In the genomic region with DNA sequence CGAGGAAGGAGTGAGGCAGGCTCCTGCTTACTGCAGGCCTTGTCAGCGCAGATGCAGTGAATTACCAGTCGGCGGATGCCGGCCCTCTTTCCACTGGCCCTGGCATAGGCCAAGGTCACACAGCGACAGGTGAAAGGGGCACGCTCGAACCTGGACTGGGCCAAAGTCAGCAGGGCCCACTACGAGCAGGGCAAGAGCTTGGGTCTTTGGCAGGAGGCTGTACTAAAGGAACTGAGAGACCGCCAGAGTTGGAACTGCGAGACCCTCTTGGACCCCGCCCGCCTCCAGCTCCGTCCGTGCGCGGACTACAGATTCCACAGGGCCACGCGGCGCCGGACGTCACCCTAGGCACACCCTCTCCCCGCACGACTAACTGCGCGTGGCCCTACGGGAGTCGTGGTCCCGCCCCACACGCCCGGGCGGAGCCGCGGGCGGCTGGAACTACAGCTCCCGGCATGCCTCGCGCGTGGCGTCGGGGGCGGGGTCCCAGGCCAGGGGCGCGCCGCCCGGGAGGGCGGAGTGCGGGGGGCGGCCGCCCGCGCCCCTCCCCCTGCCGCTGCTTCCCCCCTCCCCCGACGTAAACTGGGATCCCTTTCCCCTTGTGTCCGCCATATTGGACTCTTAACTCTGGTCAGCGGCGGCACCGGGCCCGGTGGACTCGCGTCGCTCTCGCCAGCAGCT, we compare ENCODE assay signal across 7 mouse cellular contexts. TPM values are rescaled to one million over a fixed set of nuclear protein-coding genes. Genes with fewer than 3 reads are reported as not detected.
DNase-seq lines count a peak whose midpoint lies in the region; ATAC-seq lines count a peak whose summit lies in the region.

A gene (plus strand): TSS at position 593 of the 681 bp plus-strand sequence.

- DNase-seq in adrenal gland, adult 2 months, result peak; percentile 99
- DNase-seq in embryo, embryonic 11.5 days (ENCODE audit: low read depth, low spot score), result peak; percentile 93
- DNase-seq in gastrocnemius, postnatal 36 days, result peak; percentile 95 to 96
- DNase-seq in left cerebral cortex, postnatal 25 days (ENCODE audit: low spot score in 2 of 2), result peak; percentile 98 to 99
- peak; percentile 96 for DNase-seq in midbrain, embryonic 10.5 days (ENCODE audit: low spot score)
- DNase-seq in right cerebral cortex, postnatal 4 days, result peak; percentile 96

- H3K27ac ChIP-seq in intestine, embryonic 15.5 days, result peak within 1 kb of the TSS; percentile 85
- peak within 1 kb of the TSS; percentile 90 for H3K27ac ChIP-seq in midbrain, embryonic 10.5 days (replicated peaks)

- H3K4me3 ChIP-seq in intestine, embryonic 15.5 days (replicated peaks), result peak within 1 kb of the TSS; percentile 92
- H3K4me3 ChIP-seq in midbrain, embryonic 10.5 days, result peak within 1 kb of the TSS; percentile 93

- intact Hi-C loops in gastrocnemius, postnatal 36 days (cut with DNase I), result loop anchor here (5.0 kb wide), 1 partner anchor 43 kb away; no protein-coding TSS in a partner anchor
- intact Hi-C loops in left cerebral cortex, postnatal 25 days (cut with DNase I), result loop anchor here (1.0 to 10.0 kb wide), 2 partner anchors 33 to 265 kb away; a partner anchor contains a TSS

- peaks cover 16% of the 10 kb centered on the region for H3K4me1 ChIP-seq in intestine, embryonic 15.5 days (replicated peaks)
- H3K4me1 ChIP-seq in midbrain, embryonic 10.5 days, result peaks cover 31% of the 10 kb centered on the region

- H3K4me2 ChIP-seq in intestine, embryonic 15.5 days (replicated peaks), result peak within 1 kb of the TSS; percentile 76

- peak; percentile 99 for ATAC-seq in intestine, embryonic 15.5 days

- H3K9ac ChIP-seq in intestine, embryonic 15.5 days, result peak within 1 kb of the TSS; percentile 88

- no peaks in the 10 kb centered on the region for H3K27me3 ChIP-seq in intestine, embryonic 15.5 days (replicated peaks)
- no peaks in the 10 kb centered on the region for H3K27me3 ChIP-seq in midbrain, embryonic 10.5 days (ENCODE audit: low read depth, poor library complexity, severe bottlenecking)

- H3K9me3 ChIP-seq in intestine, embryonic 15.5 days, result no peaks in the 10 kb centered on the region
- no peaks in the 10 kb centered on the region for H3K9me3 ChIP-seq in midbrain, embryonic 10.5 days (replicated peaks)

- no peaks in the 10 kb centered on the region for H3K36me3 ChIP-seq in intestine, embryonic 15.5 days
- peaks cover 17% of the 10 kb centered on the region for H3K36me3 ChIP-seq in midbrain, embryonic 10.5 days

- 1% methylated on average over 51 of the region's 64 CpGs for WGBS in intestine, embryonic 15.5 days
- WGBS in midbrain, embryonic 10.5 days, result 0% methylated on average over 58 of the region's 64 CpGs

RNA-seq across cellular contexts. Expression of the gene that starts here (rescaled TPM):
- total RNA-seq in adrenal gland, adult 2 months (2021), result 10 to 100 TPM; 24.5 to 36.6 TPM
- polyA plus RNA-seq in adrenal gland, adult 2 months (2012; rRNA removed), result 21.8 and 50.3 TPM in 2 replicates
- total RNA-seq in gastrocnemius, postnatal 36 days (2021), result 10 to 100 TPM; 12.3 to 13.4 TPM
- polyA plus RNA-seq in intestine, embryonic 15.5 days (2015; fragmentation: Nextera tagmentation; extraction: Ambion mirVana), result 7.6 and 8.4 TPM in 2 replicates
- 10 to 100 TPM; 38.1 to 39.7 TPM for total RNA-seq in left cerebral cortex, postnatal 25 days (2021)
- 12.1 and 13.9 TPM in 2 replicates for polyA plus RNA-seq in midbrain, embryonic 10.5 days (2016; fragmentation: Nextera tagmentation; extraction: Ambion mirVana)

Comparison
In these comparisons a context has a peak if more than half of its experiments do, and no peak if none do; other contexts are left out.
1. Peak in every context shown above with its lines: DNase-seq, ATAC-seq, H3K4me3 ChIP-seq and H3K27ac ChIP-seq.